Comparison of ENCODE assay signal across 8 mouse cellular contexts in genomic region chr5:146832769-146833448, GRCm38 (mm10). TPM values are rescaled to one million over a fixed set of nuclear protein-coding genes. Genes with fewer than 3 reads are reported as not detected.
A peak's percentile ranks its signal among the peaks of the same experiment; 100 is the strongest.
DNase-seq lines count a peak whose midpoint lies in the region; ATAC-seq and TF ChIP-seq lines count a peak whose summit lies in the region.

Rpl21 (plus strand) TSS chr5:146832890.

- peak within 1 kb of the TSS; percentile 92 for H3K4me2 ChIP-seq in kidney, embryonic 14.5 days (replicated peaks; ENCODE audit: low read depth, low read length)
- H3K4me2 ChIP-seq in limb, embryonic 15.5 days = peak within 1 kb of the TSS; percentile 53

- H3K4me3 ChIP-seq in bone marrow macrophage, adult 2 months (ENCODE audit: insufficient read depth, low read length) = peak within 1 kb of the TSS; percentile 79
- H3K4me3 ChIP-seq in embryonic fibroblast, embryonic 13.5 days (ENCODE audit: insufficient read depth, low read length) = peak within 1 kb of the TSS; percentile 99
- peak within 1 kb of the TSS; percentile 90 for H3K4me3 ChIP-seq in kidney, embryonic 14.5 days (ENCODE audit: low read length)
- peak within 1 kb of the TSS; percentile 93 for H3K4me3 ChIP-seq in limb, embryonic 15.5 days

- peak within 1 kb of the TSS; percentile 98 for H3K9ac ChIP-seq in kidney, embryonic 14.5 days (ENCODE audit: low read depth, low read length)
- H3K9ac ChIP-seq in limb, embryonic 15.5 days = peak within 1 kb of the TSS; percentile 97

- under 1% methylated on average over 60 of the region's 60 CpGs for WGBS in kidney, embryonic 14.5 days
- under 1% methylated on average over 60 of the region's 60 CpGs for WGBS in limb, embryonic 15.5 days

- H3K36me3 ChIP-seq in kidney, embryonic 14.5 days (ENCODE audit: control insufficient read depth, insufficient read depth, low read length) = peaks cover 40% of the 10 kb centered on the region
- peaks cover 35% of the 10 kb centered on the region for H3K36me3 ChIP-seq in limb, embryonic 15.5 days

- TF ChIP-seq CTCF in bone marrow macrophage, adult 2 months (IDR thresholded peaks at IDR 0.05; ENCODE audit: low read depth, low read length) = no peak
- no peak for TF ChIP-seq CTCF in embryonic fibroblast, embryonic 13.5 days (IDR thresholded peaks at IDR 0.05; ENCODE audit: borderline replicate concordance, insufficient read depth, low read length)

- H3K9me3 ChIP-seq in kidney, embryonic 14.5 days (ENCODE audit: control insufficient read depth, low read length) = no peaks in the 10 kb centered on the region
- H3K9me3 ChIP-seq in limb, embryonic 15.5 days = no peaks in the 10 kb centered on the region

- peak; percentile 97 for DNase-seq in A20 (ENCODE audit: low read depth, low spot score)
- peak; percentile 93 to 97 for DNase-seq in heart, adult 9 months (ENCODE audit: low spot score in 2 of 2)
- peak; percentile 86 to 97 for DNase-seq in monocyte, adult 2 months (ENCODE audit: low read depth in 1 of 2, low spot score in 2 of 2)
- peak; percentile 89 to 92 for DNase-seq in spleen, postnatal 36 days (ENCODE audit: low spot score in 2 of 2)

- no peaks in the 10 kb centered on the region for H3K27me3 ChIP-seq in kidney, embryonic 14.5 days (ENCODE audit: control insufficient read depth, insufficient read depth, low read length)
- no peaks in the 10 kb centered on the region for H3K27me3 ChIP-seq in limb, embryonic 15.5 days

- peak; percentile 98 for ATAC-seq in kidney, embryonic 14.5 days (ENCODE audit: low FRiP score, low TSS enrichment)
- ATAC-seq in limb, embryonic 15.5 days (ENCODE audit: insufficient number of reproducible peaks, low FRiP score, low TSS enrichment, low read depth) = peak; percentile 97

- TF ChIP-seq POLR2A in bone marrow macrophage, adult 2 months (IDR thresholded peaks at IDR 0.05; ENCODE audit: borderline replicate concordance, low read depth, low read length) = no peak
- peak; percentile 95 for TF ChIP-seq POLR2A in embryonic fibroblast, embryonic 13.5 days (IDR thresholded peaks at IDR 0.05; ENCODE audit: low read depth, low read length)

- H3K4me1 ChIP-seq in bone marrow macrophage, adult 2 months (ENCODE audit: control insufficient read depth, insufficient read depth, low read length) = peaks cover 11% of the 10 kb centered on the region
- no peaks in the 10 kb centered on the region for H3K4me1 ChIP-seq in embryonic fibroblast, embryonic 13.5 days (ENCODE audit: control insufficient read depth, insufficient read depth, low read length)
- H3K4me1 ChIP-seq in kidney, embryonic 14.5 days (ENCODE audit: control insufficient read depth, insufficient read depth, low read length) = peaks cover 13% of the 10 kb centered on the region
- peaks cover 9% of the 10 kb centered on the region for H3K4me1 ChIP-seq in limb, embryonic 15.5 days

- H3K27ac ChIP-seq in bone marrow macrophage, adult 2 months (ENCODE audit: insufficient read depth, low read depth, low read length) = peak within 1 kb of the TSS; percentile 75
- peak within 1 kb of the TSS; percentile 68 for H3K27ac ChIP-seq in embryonic fibroblast, embryonic 13.5 days (ENCODE audit: insufficient read depth, low read length)
- peak within 1 kb of the TSS; percentile 85 for H3K27ac ChIP-seq in kidney, embryonic 14.5 days (ENCODE audit: low read depth, low read length)
- peak within 1 kb of the TSS; percentile 89 for H3K27ac ChIP-seq in limb, embryonic 15.5 days

RNA-seq across cellular contexts. Expression of gene Rpl21, which starts in this region (rescaled TPM):
- polyA plus RNA-seq in bone marrow macrophage, adult 2 months (2012; ENCODE audit: insufficient read depth, insufficient read length, missing spikeins) = 45.4 and 142 TPM in 2 replicates
- polyA plus RNA-seq in embryonic fibroblast, embryonic 13.5 days (2011; ENCODE audit: insufficient read length, low read depth, missing spikeins) = 87.4 and 122 TPM in 2 replicates
- 689 and 848 TPM in 2 replicates for polyA plus RNA-seq in kidney, embryonic 14.5 days (2014; fragmentation: Nextera tagmentation; extraction: Ambion mirVana)
- polyA plus RNA-seq in limb, embryonic 15.5 days (2015; fragmentation: Nextera tagmentation; extraction: Ambion mirVana) = 448 and 534 TPM in 2 replicates

Comparison
In these comparisons a context has a peak if more than half of its experiments do, and no peak if none do; other contexts are left out.
1. Peak in every context shown above with its lines: DNase-seq, ATAC-seq, H3K4me3 ChIP-seq and H3K27ac ChIP-seq.